Mouse (Mus musculus): ENCODE results near the gene Lactb. TPM values are rescaled to one million over a fixed set of nuclear protein-coding genes. Genes with fewer than 3 reads are reported as not detected.
"Not testable (repeated sequence)": the region's sequence is repeated elsewhere in the genome, so short reads cannot be mapped to it uniquely, and the experiment has no call there.

Gene Lactb
- total RNA-seq, 4 experiments from 2014 or later, result 15.8 to 19.2 (median 17.8) TPM

DNA sequence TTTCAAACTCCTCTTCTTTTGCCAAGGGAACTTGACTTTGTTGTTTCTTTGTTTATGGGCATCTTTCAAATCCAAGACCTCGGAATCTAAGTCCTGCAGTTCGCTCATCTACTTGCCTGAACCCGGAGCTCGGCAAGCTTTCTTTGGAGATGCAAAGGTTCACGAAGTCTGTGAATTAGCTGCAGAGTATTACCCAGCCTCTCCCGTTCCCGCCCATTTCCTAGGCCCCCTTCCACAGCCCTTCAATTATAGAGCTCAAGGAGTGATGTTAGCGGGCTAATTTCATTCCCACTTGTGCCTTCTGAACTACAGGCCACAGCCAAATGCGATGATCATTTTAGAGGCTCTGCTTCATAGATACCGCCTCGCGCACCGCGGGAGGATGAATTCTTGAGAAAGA lies 55.3 kb downstream of the Lactb start:
- no peak for DNase-seq

DNA sequence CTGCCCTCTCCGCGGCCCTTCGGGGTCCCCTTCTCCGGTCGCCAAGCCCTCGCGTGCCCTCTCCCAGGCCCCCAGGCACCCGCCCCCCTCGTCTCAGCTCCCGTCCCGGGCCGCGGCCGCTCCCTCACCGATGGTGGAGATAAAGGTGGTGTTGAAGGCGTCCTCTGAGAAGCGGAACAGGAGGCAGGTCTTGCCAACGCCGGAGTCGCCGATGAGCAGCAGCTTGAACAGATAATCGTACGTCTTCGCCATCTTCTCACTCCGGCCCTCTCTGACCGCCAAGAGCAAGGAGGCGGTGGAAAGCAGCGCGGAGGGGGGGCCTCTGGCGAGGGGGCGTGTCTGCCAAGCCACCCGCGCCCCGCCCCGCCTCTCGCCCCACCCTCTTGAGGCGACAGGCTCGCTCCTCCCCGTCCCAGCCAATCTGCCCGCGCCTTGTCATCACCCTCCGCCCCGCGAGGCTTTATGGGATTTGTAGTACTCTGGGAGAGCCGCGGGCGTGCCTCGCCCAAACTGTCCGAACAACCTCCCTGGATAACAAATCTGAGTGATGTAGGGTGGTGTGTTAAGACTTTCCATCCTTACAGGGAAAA lies 55.8 kb downstream of the Lactb start, which contains the start of gene Rab8b:
TSS of gene Rab8b (minus strand) at position 306 of the 590 bp plus-strand sequence.
- DNase-seq, result peak; percentile 95

DNA sequence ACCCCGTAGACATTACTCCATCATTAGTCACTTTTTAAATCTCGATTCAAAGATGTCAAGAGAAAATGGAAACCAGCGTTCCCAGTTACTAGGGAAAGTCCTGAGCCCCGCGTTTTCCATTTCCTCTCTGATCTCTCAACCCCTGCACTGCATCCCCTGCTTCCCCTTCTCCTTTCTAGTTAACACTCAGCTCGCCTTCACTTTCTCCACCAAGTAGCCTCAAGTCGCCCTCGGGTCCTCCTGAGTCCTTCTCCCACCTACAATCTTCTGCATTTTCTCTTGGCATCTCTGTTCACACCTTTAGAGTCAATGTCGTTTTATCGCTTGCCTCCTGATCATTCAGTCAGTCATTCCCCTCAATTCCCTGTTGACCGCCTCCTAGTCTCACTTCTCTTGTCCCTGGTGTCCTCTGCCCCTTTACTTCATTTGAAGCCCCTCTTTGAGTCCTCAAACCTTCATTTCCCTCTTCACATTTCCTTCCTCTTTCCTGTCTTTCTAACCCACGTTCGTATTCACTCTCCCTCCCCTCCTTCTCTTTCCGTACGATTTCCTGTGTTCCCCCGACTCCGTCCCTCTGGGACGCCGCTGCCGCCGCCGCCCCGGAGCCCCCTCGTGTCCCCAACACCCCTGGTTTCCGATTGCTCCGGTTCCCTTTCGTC lies 56.5 kb downstream of the Lactb start:
- no peak for DNase-seq

DNA sequence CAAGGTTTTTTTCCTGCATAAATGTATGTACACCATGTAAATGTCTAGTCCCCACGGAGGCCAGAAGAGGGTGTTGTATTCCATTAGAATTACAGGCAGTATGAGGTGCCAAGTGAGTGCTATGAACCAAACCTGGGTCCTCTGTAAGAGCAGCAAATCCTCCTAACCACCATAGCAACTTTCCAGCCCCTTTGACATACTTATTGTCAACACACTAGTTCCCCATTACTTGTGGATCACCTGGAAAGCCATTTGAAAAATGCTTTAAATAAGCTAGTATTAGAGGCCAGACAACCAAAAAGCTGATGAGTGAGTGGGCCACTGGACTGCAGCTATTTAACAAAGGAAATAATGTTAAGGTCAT lies 57.4 kb downstream of the Lactb start:
- DNase-seq, result no peak

DNA sequence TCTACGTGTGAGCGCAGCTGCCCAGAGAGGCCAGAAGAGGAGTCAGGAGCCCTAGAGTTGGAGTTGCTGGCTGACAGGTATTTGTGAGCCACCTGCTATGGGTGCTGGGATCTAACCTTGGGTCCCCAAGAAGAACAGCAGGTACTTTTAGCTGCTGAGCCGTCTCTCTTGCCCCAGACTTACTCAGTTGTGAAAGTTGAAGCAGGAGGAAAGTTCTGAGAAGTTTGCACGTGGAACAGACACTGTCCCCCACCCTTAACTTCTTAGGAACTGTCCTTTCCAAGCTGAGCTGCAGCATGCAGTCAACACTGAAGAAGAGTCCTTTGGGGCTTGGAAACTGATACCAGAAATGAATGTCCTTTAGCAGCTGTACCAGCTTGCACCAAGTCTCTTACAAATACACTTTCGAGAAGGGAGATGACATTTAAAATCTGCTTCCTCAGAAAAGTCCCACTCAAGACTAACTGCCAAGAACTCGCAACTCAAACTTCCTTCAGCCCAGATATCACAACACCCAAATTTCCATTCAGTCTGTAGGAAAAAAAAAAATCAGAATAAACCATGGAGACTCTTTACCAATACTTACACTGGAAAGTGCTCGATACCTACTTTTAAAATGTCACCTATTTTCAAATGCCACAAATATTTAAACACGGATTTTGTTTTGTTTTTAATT lies 57.9 kb downstream of the Lactb start:
- DNase-seq, result no peak

DNA sequence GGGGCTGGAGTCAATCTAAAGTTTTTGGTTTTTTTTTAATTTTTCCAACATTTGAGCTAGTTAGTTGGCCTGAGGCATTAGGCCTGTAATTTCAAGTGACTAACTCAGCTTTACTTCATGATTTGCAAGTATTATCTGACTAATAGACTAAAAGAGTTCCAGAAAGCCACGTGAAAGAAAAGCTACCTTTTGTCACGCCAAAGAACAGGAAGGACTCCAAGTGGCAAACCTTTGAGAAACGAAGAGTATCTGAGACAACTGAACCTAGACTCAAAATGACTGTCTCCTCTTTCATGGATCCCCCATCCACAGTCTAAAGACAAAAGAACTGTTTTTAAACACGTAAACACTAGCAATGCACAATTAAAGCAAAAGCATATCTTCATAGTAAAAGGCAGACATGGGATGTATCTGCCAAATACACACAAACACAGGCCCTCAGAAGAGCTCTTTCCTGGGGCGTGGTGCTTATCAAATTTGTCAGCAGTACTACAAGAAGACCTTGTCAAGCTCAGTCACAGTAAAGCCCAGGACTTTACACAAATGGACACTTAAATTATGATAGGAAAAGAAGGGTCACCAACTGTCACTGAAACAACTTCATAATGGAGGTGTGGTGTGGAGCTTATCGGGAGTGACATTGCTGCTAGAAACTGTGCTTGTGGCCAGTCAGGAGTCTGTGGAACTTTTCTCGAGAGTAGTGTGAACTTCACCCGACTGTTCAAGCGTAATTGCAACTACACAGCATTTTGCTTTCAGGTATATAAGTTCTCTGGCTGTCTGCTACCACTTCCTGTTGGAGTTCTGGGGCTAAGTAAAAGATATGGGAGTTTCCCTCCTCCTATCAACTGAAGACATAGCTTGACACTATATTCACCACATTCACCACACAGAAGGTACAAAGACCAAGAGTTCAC lies 59.2 kb downstream of the Lactb start:
- no peak for DNase-seq

DNA sequence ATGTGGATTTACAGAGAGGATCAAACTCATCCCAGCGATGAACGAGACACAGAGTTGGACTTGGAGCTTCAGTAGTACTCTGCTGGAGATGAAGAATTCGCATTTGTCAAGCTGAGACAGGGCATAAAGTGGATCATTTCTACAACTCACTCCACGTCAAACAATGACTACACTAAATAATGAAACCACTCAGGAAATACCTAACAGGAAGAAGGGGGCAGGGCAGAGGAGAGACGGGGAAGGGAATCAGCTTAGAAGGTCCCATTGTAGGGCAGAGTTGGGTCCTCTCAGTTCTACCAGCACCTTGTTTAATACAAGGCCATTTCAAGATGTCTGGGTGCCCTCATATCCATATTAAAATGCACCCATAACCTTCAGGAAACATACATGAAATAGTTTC lies 59.9 kb downstream of the Lactb start:
- no peak for DNase-seq

DNA sequence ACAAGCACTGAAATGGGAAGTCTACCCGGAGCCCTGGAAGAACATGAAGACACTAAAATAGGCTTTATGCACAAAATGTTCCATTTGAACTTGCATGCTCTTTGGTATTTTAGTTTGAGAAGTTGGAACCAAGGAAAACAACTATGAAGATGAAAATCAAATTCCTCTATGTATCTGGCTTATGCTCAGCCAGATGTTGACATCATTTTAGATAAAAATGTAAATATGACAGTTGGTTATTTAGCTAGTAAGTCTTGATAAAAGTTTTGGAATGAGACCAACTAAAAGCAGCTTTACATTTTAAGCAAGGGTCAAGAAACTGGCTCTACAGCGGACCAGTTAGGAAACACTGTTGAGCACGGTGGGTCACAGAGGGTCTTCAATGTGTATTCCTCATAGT lies 60.7 kb downstream of the Lactb start:
- DNase-seq, result no peak

DNA sequence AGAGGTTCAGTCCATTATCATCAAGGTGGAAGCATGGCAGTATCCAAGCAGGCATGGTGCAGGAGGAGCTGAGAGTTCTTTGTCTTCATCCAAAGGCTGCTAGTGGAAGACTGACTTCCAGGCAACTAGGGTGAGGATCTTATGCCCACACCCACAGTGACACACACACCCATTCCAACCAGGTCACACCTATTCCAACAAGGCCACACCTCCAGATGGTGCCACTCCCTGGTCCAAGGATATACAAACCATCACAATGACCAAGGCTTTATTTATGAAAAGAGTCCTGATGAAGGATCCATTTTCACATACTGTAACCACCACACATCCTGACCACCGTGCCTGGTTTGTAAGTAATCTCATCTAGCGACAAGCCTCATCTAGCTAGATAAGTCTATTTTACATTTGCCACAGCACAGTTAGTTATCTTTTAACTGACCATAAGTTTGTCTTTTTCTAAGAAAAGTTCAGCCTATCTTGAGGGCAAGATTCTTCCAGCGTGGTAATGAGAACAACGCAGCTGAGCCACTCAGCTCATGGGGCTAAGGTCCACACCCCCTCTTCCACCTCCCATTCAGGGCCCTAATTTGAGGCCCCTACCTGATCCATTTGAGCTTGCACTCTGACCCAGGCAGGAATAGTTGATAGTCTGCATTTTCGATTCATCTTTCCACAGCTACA lies 61.9 kb downstream of the Lactb start:
- not testable (repeated sequence) for DNase-seq

DNA sequence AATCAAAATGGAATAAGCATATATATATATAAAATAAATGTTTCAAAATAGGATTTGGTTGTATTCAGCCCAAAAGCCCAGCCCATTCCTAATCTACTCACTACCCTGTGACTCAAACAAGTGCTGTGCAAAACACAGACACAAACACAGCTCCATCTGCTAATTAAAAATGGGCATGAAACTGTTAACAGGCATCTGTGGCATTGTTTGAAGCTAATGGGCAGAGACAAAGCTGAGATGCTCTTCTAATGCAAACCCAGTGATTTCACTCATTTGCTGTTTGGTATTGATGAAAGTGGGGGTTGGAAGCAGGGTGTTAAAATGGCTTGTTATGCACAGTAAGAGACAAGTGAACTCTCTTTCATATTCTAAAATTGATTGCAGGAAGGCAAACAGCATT lies 63.0 kb downstream of the Lactb start:
- DNase-seq, result no peak

DNA sequence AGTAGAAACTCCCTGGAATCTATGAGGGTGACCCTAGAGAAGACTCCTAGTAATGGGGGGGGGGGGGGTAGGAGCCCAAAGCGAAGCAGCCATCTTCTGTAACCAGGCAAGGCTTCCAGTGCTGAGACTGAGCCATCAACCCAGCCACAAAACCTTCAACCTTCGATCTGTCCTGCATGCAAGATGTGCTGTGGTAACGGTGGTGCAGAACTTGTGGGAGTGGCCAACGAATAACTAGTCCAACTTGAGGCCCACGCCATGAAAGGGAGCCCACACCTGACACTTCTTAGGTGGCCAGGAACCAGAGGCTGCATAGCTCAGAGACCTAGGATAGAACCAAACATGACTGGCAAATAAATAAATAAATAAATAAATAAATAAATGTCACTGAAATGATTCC lies 64.6 kb downstream of the Lactb start:
- no peak for DNase-seq

DNA sequence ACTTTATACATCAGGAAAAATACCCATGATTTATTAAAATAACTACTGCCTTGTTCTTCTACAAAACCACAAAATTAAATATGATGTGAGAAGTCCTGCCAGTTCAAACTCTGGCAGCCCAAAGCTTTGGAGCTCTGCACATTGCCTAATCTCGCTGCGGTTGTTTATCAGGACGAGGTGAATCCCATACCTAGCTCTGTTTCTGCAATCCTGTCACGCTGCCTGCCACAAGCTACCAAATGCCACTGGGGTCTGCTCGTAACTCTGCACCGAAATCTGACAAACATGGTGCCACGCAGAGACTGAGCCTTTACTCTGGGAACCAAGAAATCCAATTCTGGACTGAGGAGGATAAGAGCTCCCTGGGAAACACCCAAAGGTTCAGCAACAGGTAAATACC lies 65.4 kb downstream of the Lactb start:
- no peak for DNase-seq

DNA sequence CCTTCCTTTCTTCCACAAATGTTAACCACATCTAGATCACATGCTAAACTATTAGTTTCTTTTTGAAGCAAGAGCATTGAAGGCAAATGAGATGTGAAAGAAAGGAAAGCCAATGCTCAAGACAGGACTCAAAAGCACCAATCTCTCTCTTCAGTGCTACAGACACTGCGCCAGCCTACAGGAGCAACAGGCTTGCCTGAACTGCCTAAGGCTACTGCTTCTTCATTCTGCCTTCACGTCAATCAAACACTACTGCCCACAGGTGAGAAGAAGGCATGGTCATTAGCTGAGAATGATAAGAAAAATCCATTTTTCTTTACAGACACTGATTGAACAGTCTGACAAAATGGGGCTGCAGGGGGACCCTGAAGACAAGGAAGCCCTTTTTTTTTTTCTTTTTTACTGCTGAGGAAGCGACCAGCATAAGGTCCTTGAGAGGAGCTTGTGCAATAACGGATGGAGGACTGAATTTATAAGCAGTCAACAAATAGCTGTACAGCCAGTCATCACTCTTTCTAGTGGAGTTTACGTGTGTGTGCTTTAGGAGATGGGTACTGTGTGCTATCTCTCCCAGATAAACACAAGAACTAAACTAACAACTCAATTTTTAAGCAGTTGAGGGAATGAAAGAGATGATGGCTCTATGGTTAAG lies 67.4 kb downstream of the Lactb start:
- DNase-seq, result no peak

DNA sequence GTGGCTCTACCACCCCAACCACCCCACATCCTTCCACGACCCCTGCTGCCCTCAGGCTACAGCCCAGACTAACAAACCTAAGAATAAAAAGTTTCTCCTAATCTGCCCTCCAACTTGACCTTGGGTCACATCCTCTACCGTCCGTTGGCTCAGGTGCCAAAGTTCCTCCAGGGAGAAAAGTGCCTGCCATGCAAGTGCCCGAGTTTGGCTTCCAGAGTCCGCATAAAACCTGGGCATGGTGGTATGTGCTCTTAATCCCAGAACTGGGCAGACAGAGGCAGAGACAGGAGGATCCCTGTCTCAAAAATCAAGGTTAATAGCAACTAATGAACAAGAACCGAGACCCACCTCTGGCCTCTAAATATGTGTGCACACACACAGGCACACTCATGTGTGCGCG lies 68.2 kb downstream of the Lactb start:
- DNase-seq, result no peak

DNA sequence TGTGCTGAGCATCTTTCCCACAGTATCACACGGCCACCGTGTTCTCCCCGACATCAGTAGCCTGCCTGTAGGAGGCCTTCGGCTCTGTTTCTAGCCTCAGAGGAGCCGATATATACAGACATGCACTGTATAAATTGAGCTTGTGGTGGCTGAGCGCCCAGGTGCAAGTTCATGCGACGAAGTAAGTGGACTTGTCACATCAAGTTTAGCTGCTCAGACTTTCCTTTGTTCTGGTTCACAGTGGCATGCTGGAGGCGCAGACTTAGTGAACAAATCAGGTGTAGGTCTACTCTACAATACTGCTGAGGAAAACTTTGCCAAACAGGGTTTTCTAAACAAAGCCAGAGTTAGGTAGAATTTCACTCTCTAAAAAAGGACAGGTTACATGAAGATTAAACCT lies 69.3 kb downstream of the Lactb start:
- no peak for DNase-seq

Other genes starting within 250 kb of the Lactb start
- gene Aph1b, start 180.0 kb downstream of the Lactb start, total RNA-seq (2022), result 1 to 10 TPM; 7.3 to 9.7 (median 8.5) TPM
- gene Gm10647, start 178.4 kb downstream of the Lactb start, total RNA-seq (2022), result under 1 TPM; 0.20 to 0.62 (median 0.36) TPM
- gene Aph1c, start 140.8 kb downstream of the Lactb start, total RNA-seq (2022), result 10 to 100 TPM in 1 of 4 experiments, 1 to 10 TPM in 3; 7.1 to 10.7 (median 8.0) TPM
- gene Rab8b, start 55.8 kb downstream of the Lactb start, total RNA-seq (2022), result 10 to 100 TPM; 15.3 to 30.9 (median 23.9) TPM
- gene Rps27l, start 29.4 kb downstream of the Lactb start, total RNA-seq (2022), result 100 to 1,000 TPM; 240 to 306 (median 275) TPM
- gene Tpm1, start 73.9 kb upstream of the Lactb start, total RNA-seq (2022), result 100 to 1,000 TPM; 153 to 277 (median 212) TPM